Mouse (Mus musculus): ENCODE data around the gene Vopp1. TPM values are rescaled to one million over a fixed set of nuclear protein-coding genes. Genes with fewer than 3 reads are reported as not detected.
"Not testable (repeated sequence)": the region's sequence is repeated elsewhere in the genome, so short reads cannot be mapped to it uniquely, and the experiment has no call there.

The Vopp1 gene
- polyA plus RNA-seq, 1 experiment from 2014 or later: 21.1 TPM

DNA sequence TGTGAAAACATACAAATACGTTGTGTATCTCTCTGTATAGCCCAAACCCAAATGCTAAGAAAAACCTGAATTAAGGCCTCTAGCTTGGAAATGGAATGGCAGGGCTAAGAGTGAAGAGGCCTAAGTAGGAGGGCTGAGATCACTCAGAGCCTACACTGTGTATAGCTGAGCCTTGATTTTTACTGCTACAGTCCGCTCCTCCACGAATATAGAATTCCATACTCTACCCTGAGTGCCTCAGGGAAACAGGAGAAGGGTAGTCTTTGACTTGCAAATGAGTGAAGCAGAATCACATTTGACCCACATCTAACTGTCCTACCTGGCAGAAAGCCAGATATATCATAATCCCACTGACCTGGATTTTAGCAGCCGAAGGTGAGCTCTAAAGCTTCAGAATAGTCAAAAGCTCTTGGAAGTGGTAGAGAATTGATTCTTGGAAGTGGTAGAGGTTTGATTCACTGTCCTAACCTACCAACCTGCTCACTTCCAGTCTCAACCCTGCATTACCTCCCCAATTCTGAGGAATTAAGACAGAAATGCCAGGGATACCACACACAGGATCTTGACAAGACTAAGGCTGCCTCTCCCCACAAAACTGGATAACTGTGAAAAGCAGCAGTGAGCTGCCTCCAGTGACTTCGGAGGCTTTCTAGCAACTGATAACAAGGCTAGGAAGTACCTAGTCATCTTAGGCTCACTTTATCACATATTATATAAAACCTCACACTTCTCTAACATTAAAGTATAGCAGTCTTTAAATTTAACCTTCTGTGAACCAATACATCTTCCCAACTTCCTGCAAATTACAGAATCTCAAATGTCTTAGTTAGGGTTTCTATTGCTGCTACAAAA is 19.5 kb downstream of the Vopp1 start:
- Histone ChIP-seq H3K9me3 (ENCODE audit: low read length) (0 out of 2 replicates have a peak, but pooled peaks cover 7% of the 10 kb centered on the region), H3K36me3 (replicated peaks; ENCODE audit: insufficient read depth, low read length) (no peaks in the 10 kb centered on the region; the same call in 1 of the 2 replicates), H3K27me3 (ENCODE audit: insufficient read depth, low read length) (no peaks in the 10 kb centered on the region), H3K4me1 (ENCODE audit: insufficient read depth) (0 out of 2 replicates have a peak, but pooled peaks cover 4% of the 10 kb centered on the region), H3K27ac (ENCODE audit: low read depth) (no peak overlapping the region), H3K9ac (replicated peaks) (no peak overlapping the region), H3K4me3 (ENCODE audit: low read depth, low read length) (no peak overlapping the region), H3K4me2 (ENCODE audit: low read depth, low read length) (no peak overlapping the region)
- ATAC-seq: no peak
- 86% methylated on average over 5 of the region's 5 CpGs for WGBS (ENCODE audit: insufficient replicate concordance)
- TF ChIP-seq CTCF (IDR thresholded peaks at IDR 0.05; ENCODE audit: low read depth) (no peak), EP300 (IDR thresholded peaks at IDR 0.05; ENCODE audit: low read depth) (no peak)
- DNase-seq: no peak

DNA sequence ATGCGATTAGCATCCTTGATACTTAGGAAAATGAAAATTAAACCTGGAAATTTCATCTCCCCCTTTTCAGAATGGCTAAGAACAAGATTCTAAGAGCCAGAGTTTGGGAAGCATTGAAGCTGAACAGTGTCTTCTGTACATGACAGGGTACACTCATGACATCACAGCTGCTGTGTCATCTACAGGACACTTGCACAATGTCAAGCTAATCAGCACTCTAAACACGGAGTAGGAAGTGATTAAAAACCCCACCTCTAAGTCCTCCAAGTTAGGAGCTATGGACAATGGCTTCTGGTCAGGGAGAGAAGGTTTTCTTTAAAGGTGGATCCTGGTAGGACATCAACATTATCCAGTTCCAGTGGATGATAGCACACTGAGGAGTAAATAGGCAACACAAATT is 21.8 kb downstream of the Vopp1 start:
- DNase-seq (no peak), ATAC-seq (no peak)
- H3K9me3 ChIP-seq (ENCODE audit: low read length): no peaks in the 10 kb centered on the region

DNA sequence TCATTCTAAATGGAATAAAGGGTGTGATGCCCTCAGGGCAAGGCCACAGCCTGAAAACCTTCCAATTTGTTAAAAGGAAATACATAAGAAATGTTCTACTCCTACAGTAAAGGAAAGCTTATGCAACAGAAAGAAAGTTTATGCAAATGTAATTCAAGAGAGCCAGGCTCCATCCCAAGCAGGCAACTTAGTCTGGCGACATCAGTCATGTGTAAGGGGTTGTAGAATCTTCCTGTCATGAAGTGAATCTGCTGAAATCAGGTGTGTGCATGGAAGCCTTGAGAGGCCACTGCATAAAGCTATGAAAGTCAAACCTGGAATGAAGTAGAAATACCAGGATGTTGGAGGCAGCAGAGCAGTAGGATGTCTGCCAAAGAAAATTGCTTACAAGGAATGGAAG is 26.0 kb downstream of the Vopp1 start:
- no peaks in the 10 kb centered on the region for H3K27me3 ChIP-seq (ENCODE audit: insufficient read depth, low read length)
- DNase-seq (no peak), ATAC-seq (no peak)
- H3K27ac ChIP-seq (ENCODE audit: low read depth): no peak overlapping the region
- no peaks in the 10 kb centered on the region for H3K4me1 ChIP-seq (ENCODE audit: insufficient read depth)
- TF ChIP-seq CTCF (IDR thresholded peaks at IDR 0.05; ENCODE audit: low read depth) (no peak), EP300 (IDR thresholded peaks at IDR 0.05; ENCODE audit: low read depth) (no peak)
- no peaks in the 10 kb centered on the region for H3K36me3 ChIP-seq (replicated peaks; ENCODE audit: insufficient read depth, low read length)
- H3K4me3 ChIP-seq (ENCODE audit: low read depth, low read length): no peak overlapping the region
- WGBS (ENCODE audit: insufficient replicate concordance): 91% methylated on average over 1 of the region's 1 CpGs
- H3K9ac ChIP-seq (replicated peaks): no peak overlapping the region
- H3K9me3 ChIP-seq (ENCODE audit: low read length): no peaks in the 10 kb centered on the region
- no peak overlapping the region for H3K4me2 ChIP-seq (ENCODE audit: low read depth, low read length)

More for the DNA sequence above, 21.8 kb downstream of the Vopp1 start:
- TF ChIP-seq EP300 (IDR thresholded peaks at IDR 0.05; ENCODE audit: low read depth) (no peak), CTCF (IDR thresholded peaks at IDR 0.05; ENCODE audit: low read depth) (no peak)
- no peak overlapping the region for H3K9ac ChIP-seq (replicated peaks)
- H3K4me2 ChIP-seq (ENCODE audit: low read depth, low read length): no peak overlapping the region
- 0 out of 2 replicates have a peak, but pooled peaks cover 4% of the 10 kb centered on the region for H3K4me1 ChIP-seq (ENCODE audit: insufficient read depth)
- no peaks in the 10 kb centered on the region; the same call in 1 of the 2 replicates for H3K36me3 ChIP-seq (replicated peaks; ENCODE audit: insufficient read depth, low read length)
- H3K27me3 ChIP-seq (ENCODE audit: insufficient read depth, low read length): no peaks in the 10 kb centered on the region
- H3K27ac ChIP-seq (ENCODE audit: low read depth): no peak overlapping the region
- H3K4me3 ChIP-seq (ENCODE audit: low read depth, low read length): no peak overlapping the region
- WGBS (ENCODE audit: insufficient replicate concordance): 56% methylated on average over 2 of the region's 2 CpGs

DNA sequence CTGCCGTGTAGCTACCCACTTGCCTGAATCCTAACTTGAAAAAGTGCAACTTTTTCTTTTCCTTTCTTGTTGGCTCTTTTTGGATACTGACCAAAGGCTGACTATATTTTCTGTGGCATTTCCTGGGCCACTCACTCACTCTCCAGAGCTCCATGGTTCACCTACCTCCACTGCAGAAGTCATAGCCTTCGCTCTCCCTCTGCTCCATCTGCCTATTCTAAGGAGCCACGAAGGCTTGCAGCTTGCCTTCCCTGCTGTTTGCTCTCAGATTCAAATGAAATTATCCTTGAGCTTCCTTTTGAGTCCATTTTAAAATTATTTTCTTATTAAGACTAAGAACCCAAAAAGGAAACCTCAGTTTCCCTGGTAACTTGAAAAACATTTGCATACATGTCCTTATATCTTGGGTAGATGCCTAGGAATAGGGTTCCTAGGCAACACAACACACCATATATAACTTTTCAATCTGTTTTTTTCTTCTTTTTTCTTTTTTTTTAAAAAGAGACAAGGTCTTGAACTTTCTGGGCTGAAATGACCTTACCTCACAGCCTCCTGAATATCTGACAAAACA is 28.0 kb downstream of the Vopp1 start:
- no peak for ATAC-seq
- H3K36me3 ChIP-seq (replicated peaks; ENCODE audit: insufficient read depth, low read length): no peaks in the 10 kb centered on the region
- 95% methylated on average over 3 of the region's 3 CpGs for WGBS (ENCODE audit: insufficient replicate concordance)
- no peaks in the 10 kb centered on the region for H3K4me1 ChIP-seq (ENCODE audit: insufficient read depth)
- no peak overlapping the region for H3K9ac ChIP-seq (replicated peaks)
- no peak overlapping the region for H3K27ac ChIP-seq (ENCODE audit: low read depth)
- no peaks in the 10 kb centered on the region for H3K27me3 ChIP-seq (ENCODE audit: insufficient read depth, low read length)
- H3K9me3 ChIP-seq (ENCODE audit: low read length): no peaks in the 10 kb centered on the region
- TF ChIP-seq CTCF (IDR thresholded peaks at IDR 0.05; ENCODE audit: low read depth) (no peak), EP300 (IDR thresholded peaks at IDR 0.05; ENCODE audit: low read depth) (no peak)
- no peak overlapping the region for H3K4me2 ChIP-seq (ENCODE audit: low read depth, low read length)
- H3K4me3 ChIP-seq (ENCODE audit: low read depth, low read length): no peak overlapping the region
- DNase-seq: no peak

DNA sequence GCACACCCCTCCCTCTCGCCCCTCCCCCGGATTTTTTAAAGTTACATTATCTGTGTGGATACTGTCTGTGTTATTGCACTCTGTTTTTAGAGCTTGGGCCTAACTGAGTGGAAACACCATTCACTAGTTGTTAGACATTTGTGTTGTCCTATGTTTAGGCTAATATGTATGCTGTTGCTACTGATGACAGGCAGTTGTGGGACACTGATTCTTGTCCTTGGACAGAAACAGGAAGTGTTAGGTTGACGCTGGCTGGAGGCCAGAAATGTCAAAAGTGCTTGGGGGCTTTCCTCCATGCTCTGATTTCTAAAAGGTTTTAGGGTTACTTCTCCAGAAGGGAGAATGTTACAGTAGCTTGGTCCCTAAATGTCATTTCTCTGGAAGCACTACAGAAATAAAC is 29.1 kb downstream of the Vopp1 start:
- Histone ChIP-seq H3K4me2 (ENCODE audit: low read depth, low read length) (no peak overlapping the region), H3K36me3 (replicated peaks; ENCODE audit: insufficient read depth, low read length) (no peaks in the 10 kb centered on the region), H3K4me1 (ENCODE audit: insufficient read depth) (no peaks in the 10 kb centered on the region), H3K27me3 (ENCODE audit: insufficient read depth, low read length) (no peaks in the 10 kb centered on the region), H3K9me3 (ENCODE audit: low read length) (no peaks in the 10 kb centered on the region), H3K4me3 (ENCODE audit: low read depth, low read length) (no peak overlapping the region), H3K9ac (replicated peaks) (no peak overlapping the region), H3K27ac (ENCODE audit: low read depth) (no peak overlapping the region)
- 46% methylated on average over 3 of the region's 3 CpGs for WGBS (ENCODE audit: insufficient replicate concordance)
- ATAC-seq: no peak
- no peak for TF ChIP-seq EP300 (IDR thresholded peaks at IDR 0.05; ENCODE audit: low read depth)
- TF ChIP-seq CTCF (IDR thresholded peaks at IDR 0.05; ENCODE audit: low read depth): no peak
- no peak for DNase-seq

DNA sequence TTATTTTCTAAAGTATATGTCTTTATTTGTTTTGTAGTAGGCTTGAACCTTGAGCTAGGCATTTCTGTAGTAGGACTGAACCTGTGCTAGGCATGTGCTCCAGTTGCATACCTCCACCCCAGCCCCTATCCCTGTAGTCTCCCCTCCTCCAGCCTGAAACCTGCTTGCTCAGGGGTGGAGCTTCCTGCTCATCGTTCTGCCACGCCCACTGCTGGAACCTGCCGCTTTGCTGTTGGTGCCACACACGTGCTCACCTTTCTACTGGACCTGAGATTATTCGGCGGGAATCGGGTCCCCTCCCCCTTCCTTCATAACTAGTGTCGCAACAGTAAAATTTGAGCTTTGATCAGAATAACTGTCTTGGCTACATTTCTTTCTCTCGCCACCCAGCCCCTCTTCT is 32.1 kb downstream of the Vopp1 start:
- not testable (repeated sequence) for H3K27me3 ChIP-seq (ENCODE audit: insufficient read depth, low read length); ATAC-seq; H3K9me3 ChIP-seq (ENCODE audit: low read length); H3K27ac ChIP-seq (ENCODE audit: low read depth); H3K36me3 ChIP-seq (replicated peaks; ENCODE audit: insufficient read depth, low read length); H3K4me2 ChIP-seq (ENCODE audit: low read depth, low read length); H3K4me1 ChIP-seq (ENCODE audit: insufficient read depth); H3K9ac ChIP-seq (replicated peaks); DNase-seq; H3K4me3 ChIP-seq (ENCODE audit: low read depth, low read length)
- 71% methylated on average over 8 of the region's 9 CpGs for WGBS (ENCODE audit: insufficient replicate concordance)
